In the genomic region with DNA sequence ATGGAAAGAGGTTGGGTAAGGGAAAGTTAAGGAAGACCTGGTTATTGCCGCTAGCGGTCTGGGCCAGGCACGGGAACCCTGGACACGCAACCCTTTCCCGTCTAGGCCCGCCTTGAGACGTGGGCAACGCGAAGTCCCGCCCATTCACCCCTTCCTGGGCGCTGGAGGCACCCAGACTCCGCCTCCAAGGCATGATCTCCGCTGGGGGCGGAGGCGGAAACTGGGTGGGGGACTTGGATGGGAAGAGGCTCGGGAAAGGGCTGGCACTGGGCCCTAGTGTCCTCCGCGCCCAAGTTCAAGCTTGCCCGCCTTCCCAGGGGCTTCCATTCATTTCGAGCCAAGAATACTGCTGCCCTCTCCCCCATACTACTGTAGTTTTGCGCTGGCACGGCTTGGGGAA, we compare ENCODE assay signal across 8 mouse cellular contexts. TPM values are rescaled to one million over a fixed set of nuclear protein-coding genes. Genes with fewer than 3 reads are reported as not detected.
DNase-seq lines count a peak whose midpoint lies in the region; ATAC-seq and TF ChIP-seq lines count a peak whose summit lies in the region.

A gene (plus strand): TSS at position 235 of the 400 bp plus-strand sequence.

- 0 out of 2 replicates have a peak, but pooled peaks cover 2% of the 10 kb centered on the region for H3K36me3 ChIP-seq in E14TG2a.4 (ENCODE audit: insufficient read depth, low read length)
- H3K36me3 ChIP-seq in forebrain, embryonic 15.5 days = no peaks in the 10 kb centered on the region
- H3K36me3 ChIP-seq in lung, embryonic 14.5 days (ENCODE audit: insufficient read depth) = peaks cover 23% of the 10 kb centered on the region

- no peak for TF ChIP-seq CTCF in E14TG2a.4 (conservative IDR thresholded peaks at IDR 0.05; ENCODE audit: low read length)
- no peak for TF ChIP-seq CTCF in bone marrow, adult 2 months (IDR thresholded peaks at IDR 0.05; ENCODE audit: control insufficient read depth, insufficient read depth, low read length)
- TF ChIP-seq CTCF in lung, embryonic 14.5 days (IDR thresholded peaks at IDR 0.05; ENCODE audit: low read depth) = 0 out of 2 replicates have a peak, but pooled peaks have one; percentile 24
- no peak for TF ChIP-seq CTCF in olfactory bulb, adult 2 months (IDR thresholded peaks at IDR 0.05; ENCODE audit: insufficient read depth, low read depth, low read length)

- H3K9ac ChIP-seq in forebrain, embryonic 15.5 days (replicated peaks) = peak within 1 kb of the TSS; percentile 67
- H3K9ac ChIP-seq in lung, embryonic 14.5 days = peak within 1 kb of the TSS; percentile 76

- peak within 1 kb of the TSS; percentile 77 for H3K4me3 ChIP-seq in E14TG2a.4 (replicated peaks; ENCODE audit: low read length)
- no peak within 1 kb of the TSS for H3K4me3 ChIP-seq in bone marrow, adult 2 months (replicated peaks; ENCODE audit: control insufficient read depth, low read depth, low read length)
- H3K4me3 ChIP-seq in forebrain, embryonic 15.5 days = peak within 1 kb of the TSS; percentile 63
- peak within 1 kb of the TSS; percentile 64 for H3K4me3 ChIP-seq in lung, embryonic 14.5 days (ENCODE audit: low read depth, low read length)
- peak within 1 kb of the TSS; percentile 53 for H3K4me3 ChIP-seq in olfactory bulb, adult 2 months (ENCODE audit: insufficient read depth, low read depth, low read length)

- H3K4me2 ChIP-seq in forebrain, embryonic 15.5 days (replicated peaks) = peak within 1 kb of the TSS; percentile 94
- H3K4me2 ChIP-seq in lung, embryonic 14.5 days = peak within 1 kb of the TSS; percentile 88

- no peak within 1 kb of the TSS for H3K27ac ChIP-seq in bone marrow, adult 2 months (ENCODE audit: control insufficient read depth, insufficient read depth, low read depth, low read length, poor library complexity)
- peak within 1 kb of the TSS; percentile 54 for H3K27ac ChIP-seq in forebrain, embryonic 15.5 days (replicated peaks)
- peak within 1 kb of the TSS; percentile 86 for H3K27ac ChIP-seq in lung, embryonic 14.5 days (ENCODE audit: low read depth)
- H3K27ac ChIP-seq in olfactory bulb, adult 2 months (ENCODE audit: insufficient read depth, low read depth, low read length) = peak within 1 kb of the TSS; percentile 52; the same call in 1 of the 2 replicates

- intact Hi-C loops in heart, postnatal 25 days (cut with DNase I) = no loop called here

- peak; percentile 78 for DNase-seq in heart, postnatal 25 days (ENCODE audit: low spot score)
- no peak for DNase-seq in layer of hippocampus, adult 18-20 months (ENCODE audit: low spot score in 2 of 2)
- DNase-seq in lung, embryonic 14.5 days = peak; percentile 96
- peak; percentile 67 for DNase-seq in urinary bladder, adult 2 months (ENCODE audit: low spot score)

- peaks cover 38% of the 10 kb centered on the region for H3K27me3 ChIP-seq in E14TG2a.4 (ENCODE audit: insufficient read depth, low read length)
- no peaks in the 10 kb centered on the region for H3K27me3 ChIP-seq in forebrain, embryonic 15.5 days
- peaks cover 2% of the 10 kb centered on the region; the same call in 1 of the 2 replicates for H3K27me3 ChIP-seq in lung, embryonic 14.5 days (ENCODE audit: insufficient read depth, low read length)

- peaks cover 48% of the 10 kb centered on the region for H3K4me1 ChIP-seq in E14TG2a.4 (replicated peaks; ENCODE audit: low read depth, low read length)
- H3K4me1 ChIP-seq in bone marrow, adult 2 months (ENCODE audit: control insufficient read depth, insufficient read depth, low read length) = no peaks in the 10 kb centered on the region
- H3K4me1 ChIP-seq in forebrain, embryonic 15.5 days = peaks cover 26% of the 10 kb centered on the region
- peaks cover 9% of the 10 kb centered on the region; the same call in 1 of the 2 replicates for H3K4me1 ChIP-seq in lung, embryonic 14.5 days (ENCODE audit: insufficient read depth)
- H3K4me1 ChIP-seq in olfactory bulb, adult 2 months (ENCODE audit: control insufficient read depth, insufficient read depth, low read length) = peaks cover 39% of the 10 kb centered on the region

- ATAC-seq in forebrain, embryonic 15.5 days (replicated peaks) = peak; percentile 49; the same call in 1 of the 2 replicates
- ATAC-seq in lung, embryonic 14.5 days (ENCODE audit: insufficient read depth) = peak; percentile 78

- peak; percentile 33; the same call in 1 of the 2 replicates for TF ChIP-seq POLR2A in bone marrow, adult 2 months (IDR thresholded peaks at IDR 0.05; ENCODE audit: borderline replicate concordance, control insufficient read depth, low read depth, low read length)
- TF ChIP-seq POLR2A in olfactory bulb, adult 2 months (IDR thresholded peaks at IDR 0.05; ENCODE audit: insufficient read depth, low read depth, low read length) = no peak

- 18% methylated on average over 22 of the region's 22 CpGs for WGBS in bone marrow, adult 2 months
- WGBS in forebrain, embryonic 15.5 days = 1% methylated on average over 22 of the region's 22 CpGs
- WGBS in lung, embryonic 14.5 days = under 1% methylated on average over 22 of the region's 22 CpGs
- 1% methylated on average over 22 of the region's 22 CpGs for WGBS in olfactory bulb, adult 2 months

- H3K9me3 ChIP-seq in E14TG2a.4 (ENCODE audit: low read length) = no peaks in the 10 kb centered on the region
- H3K9me3 ChIP-seq in forebrain, embryonic 15.5 days = no peaks in the 10 kb centered on the region
- no peaks in the 10 kb centered on the region for H3K9me3 ChIP-seq in lung, embryonic 14.5 days (ENCODE audit: low read depth, low read length)

RNA-seq across cellular contexts. Expression of the gene that starts here (rescaled TPM):
- polyA plus RNA-seq in bone marrow, adult 2 months (2011; ENCODE audit: insufficient read depth, insufficient read length, low replicate concordance, missing spikeins) = 229 and 236 TPM in 2 replicates
- polyA plus RNA-seq in forebrain, embryonic 15.5 days (2015; fragmentation: Nextera tagmentation; extraction: Ambion mirVana) = 30.1 TPM in 2 replicates
- total RNA-seq in heart, postnatal 25 days (2021) = 10 to 100 TPM in 1 of 2 experiments, 1 to 10 TPM in 1; 9.9 to 10.3 TPM
- total RNA-seq in layer of hippocampus, adult 18-20 months (2021) = 10 to 100 TPM; 11.6 to 13.1 TPM
- 178 and 192 TPM in 2 replicates for polyA plus RNA-seq in lung, embryonic 14.5 days (2014; fragmentation: Nextera tagmentation; extraction: Ambion mirVana)
- not detected in 2 replicates for polyA plus RNA-seq in olfactory bulb, adult 2 months (2012; ENCODE audit: insufficient read depth, insufficient read length, low replicate concordance, missing spikeins)
- polyA plus RNA-seq in urinary bladder, adult 2 months (2012; rRNA removed) = 77.3 and 86.8 TPM in 2 replicates

Comparison
In these comparisons a context has a peak if more than half of its experiments do, and no peak if none do; other contexts are left out.
1. RNA of the gene that starts here (polyA plus RNA-seq): 229 to 236 TPM in bone marrow, adult 2 months, 178 to 192 TPM in lung, embryonic 14.5 days, 77.3 to 86.8 TPM in urinary bladder, adult 2 months and 30.1 TPM in forebrain, embryonic 15.5 days; not detected in olfactory bulb, adult 2 months; every median in the first group is over 10 times any median in the second.
2. DNase-seq: peak in heart, postnatal 25 days (single experiment), lung, embryonic 14.5 days (single experiment) and urinary bladder, adult 2 months (single experiment); none in layer of hippocampus, adult 18-20 months (0 of 2).